Mouse (Mus musculus) small intestine, adult 2 months (tissue): Measurements from ENCODE around the gene Ccdc167. TPM values are rescaled to one million over a fixed set of nuclear protein-coding genes. Genes with fewer than 3 reads are reported as not detected.
A peak's percentile ranks its signal among the peaks of the same experiment; 100 is the strongest.

Source experiments
- H3K27ac ChIP-seq: fragments of 200-500 bp; 2 replicates; pipeline ENCODE4 v1.5.1; 2012; ENCODE audit warnings: low read depth, low read length, control low read depth, inconsistent platforms; ENCODE audit not compliant: insufficient read depth
- H3K27me3 ChIP-seq: fragments of 200-500 bp; 2 replicates; pipeline ENCODE4 v1.6.1; 2012; ENCODE audit warnings: mild to moderate bottlenecking, moderate library complexity, low read length, inconsistent platforms; ENCODE audit not compliant: control insufficient read depth, insufficient read depth
- H3K36me3 ChIP-seq: fragments of 200-500 bp; 2 replicates; pipeline ENCODE4 v1.6.1; 2012; ENCODE audit warnings: mild to moderate bottlenecking, low read length, control low read depth, inconsistent platforms; ENCODE audit not compliant: control insufficient read depth, insufficient read depth
- H3K4me1 ChIP-seq: fragments of 200-500 bp; 2 replicates; pipeline ENCODE4 v1.6.1; 2012; ENCODE audit warnings: low read length, inconsistent platforms, mixed read lengths; ENCODE audit not compliant: control insufficient read depth, insufficient read depth, insufficient read length
- H3K4me3 ChIP-seq: fragments of 200-500 bp; 2 replicates; pipeline ENCODE4 v1.5.1; 2012; ENCODE audit warnings: low read depth, mild to moderate bottlenecking, control low read depth, inconsistent platforms, low read length, moderate library complexity
- CTCF ChIP-seq: fragments of 200-500 bp; IDR thresholded peaks from 2 replicates; pipeline ENCODE4 v1.5.1; 2012; ENCODE audit warnings: low read depth, mild to moderate bottlenecking, control low read depth, inconsistent platforms, low read length, moderate library complexity, mixed read lengths; ENCODE audit not compliant: insufficient replicate concordance, insufficient read length; ENCODE audit errors: extremely low read depth
- POLR2A ChIP-seq: fragments of 200-500 bp; IDR thresholded peaks from 2 replicates; pipeline ENCODE4 v1.6.1; 2012; ENCODE audit warnings: low read depth, mild to moderate bottlenecking, control low read depth, inconsistent platforms, low read length, moderate library complexity
- WGBS: fragments of 180-500 bp; shearing (Covaris S2); methylation state at CpG from one replicate; pipeline ENCODE4 v1.1.7; 2018; 5-methylcytosine and 5-hydroxymethylcytosine counted together
- polyA plus RNA-seq: library from polyadenylated mRNA; depleted of rRNA; stranded (reverse); fragments of >200 nt; gene quantifications from 2 replicates; pipeline ENCODE4 v1.2.3, GENCODE M21; 2012; rRNA removed

Ccdc167 gene
- polyA plus RNA-seq, result 2.0 and 2.7 TPM in 2 replicates

DNA sequence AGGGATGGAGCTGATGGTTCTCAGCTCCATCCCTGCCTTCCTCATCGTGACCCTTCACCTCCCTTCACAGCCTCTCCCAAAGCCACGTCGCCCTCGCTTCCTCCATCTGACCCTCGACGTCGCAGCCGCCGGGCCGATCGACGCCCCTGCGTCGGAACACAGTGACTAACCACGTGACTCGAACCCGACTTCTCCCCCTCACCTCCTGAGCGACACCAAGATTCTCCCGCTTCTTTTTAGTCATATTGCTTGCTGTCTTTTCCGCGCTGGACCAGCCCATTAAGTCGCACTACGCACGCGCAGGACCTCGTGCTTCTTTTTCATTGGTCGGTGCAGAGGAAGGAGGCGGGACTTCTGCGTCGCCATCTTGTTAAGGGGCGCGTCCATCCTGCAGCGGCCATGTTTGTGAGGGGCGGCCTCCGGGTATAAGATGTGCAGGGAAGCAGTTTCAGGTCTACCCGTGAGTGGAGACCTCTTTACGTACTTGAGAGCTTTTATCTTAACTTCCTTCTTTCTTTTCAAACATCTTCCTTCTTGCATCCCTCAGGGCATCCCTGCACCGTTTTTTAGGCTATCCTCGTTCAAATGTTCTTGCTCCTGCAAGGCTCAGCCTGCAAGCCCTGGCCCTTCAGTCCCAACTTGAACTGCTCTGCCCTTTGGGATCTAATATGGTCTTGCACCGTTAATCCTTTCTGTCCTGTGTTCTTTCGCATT is at the start of gene Ccdc167:
Gene Ccdc167, minus strand, starts transcription at position 313 of the 714 bp plus-strand sequence.
- Histone ChIP-seq H3K4me3 (peak within 1 kb of the TSS; percentile 91), H3K27me3 (no peaks in the 10 kb centered on the region), H3K4me1 (peaks cover 7% of the 10 kb centered on the region; the same call in 1 of the 2 replicates), H3K27ac (no peak within 1 kb of the TSS), H3K36me3 (no peaks in the 10 kb centered on the region)
- TF ChIP-seq POLR2A, result peak; percentile 58; the same call in 1 of the 2 replicates
- TF ChIP-seq CTCF, result no peak
- 5% methylated on average over 41 of the region's 41 CpGs for WGBS

DNA sequence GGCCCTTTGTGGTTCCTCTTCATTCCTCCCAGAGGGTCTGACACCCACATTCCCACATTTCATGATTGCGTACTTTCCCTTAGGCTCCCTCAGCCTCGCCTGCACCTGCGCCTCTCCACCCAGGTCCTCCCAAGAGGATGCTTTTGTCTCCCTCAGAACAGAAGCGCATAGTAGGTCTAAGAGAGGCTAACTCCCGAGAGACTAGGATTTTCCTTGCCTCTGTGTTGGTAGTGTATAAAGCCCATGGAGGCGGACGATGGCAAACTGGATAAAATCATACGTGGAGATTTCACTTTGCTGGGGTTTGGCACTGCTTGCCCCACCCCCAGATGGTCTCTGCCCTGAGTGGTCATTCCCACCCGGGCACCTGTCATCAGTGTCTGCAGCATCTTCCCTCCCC is 48.5 kb upstream of the Ccdc167 start:
- no peak overlapping the region for H3K4me3 ChIP-seq
- H3K27ac ChIP-seq, result no peak overlapping the region
- WGBS, result 83% methylated on average over 9 of the region's 9 CpGs
- H3K36me3 ChIP-seq, result no peaks in the 10 kb centered on the region
- peaks cover 9% of the 10 kb centered on the region; the same call in 1 of the 2 replicates for H3K4me1 ChIP-seq
- no peaks in the 10 kb centered on the region for H3K27me3 ChIP-seq
- no peak for TF ChIP-seq CTCF
- no peak for TF ChIP-seq POLR2A

DNA sequence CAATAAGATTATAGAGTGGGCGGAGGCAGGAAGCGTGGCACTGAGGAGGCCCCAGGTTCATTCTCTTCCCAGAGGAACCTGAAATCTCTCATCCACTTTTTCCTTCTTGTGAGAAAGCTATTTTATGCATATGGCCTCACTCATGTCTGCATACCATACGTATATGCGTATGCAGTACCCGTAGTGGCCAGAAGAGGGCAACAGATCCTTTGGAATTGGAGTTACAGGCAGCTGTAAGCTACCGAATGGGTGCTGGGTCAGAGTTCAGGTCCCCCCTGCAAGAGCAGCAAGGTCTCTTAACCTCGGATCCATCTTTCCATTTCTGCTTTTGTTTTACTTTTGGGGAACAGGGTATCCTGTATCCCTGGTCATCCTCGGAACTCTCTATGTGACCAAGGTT is 45.7 kb upstream of the Ccdc167 start:
- Histone ChIP-seq H3K36me3 (no peaks in the 10 kb centered on the region), H3K4me1 (no peaks in the 10 kb centered on the region), H3K27me3 (no peaks in the 10 kb centered on the region), H3K4me3 (no peak overlapping the region), H3K27ac (no peak overlapping the region)
- WGBS, result 66% methylated on average over 8 of the region's 8 CpGs
- TF ChIP-seq CTCF, result peak; percentile 60; the same call in 1 of the 2 replicates
- TF ChIP-seq POLR2A, result no peak

DNA sequence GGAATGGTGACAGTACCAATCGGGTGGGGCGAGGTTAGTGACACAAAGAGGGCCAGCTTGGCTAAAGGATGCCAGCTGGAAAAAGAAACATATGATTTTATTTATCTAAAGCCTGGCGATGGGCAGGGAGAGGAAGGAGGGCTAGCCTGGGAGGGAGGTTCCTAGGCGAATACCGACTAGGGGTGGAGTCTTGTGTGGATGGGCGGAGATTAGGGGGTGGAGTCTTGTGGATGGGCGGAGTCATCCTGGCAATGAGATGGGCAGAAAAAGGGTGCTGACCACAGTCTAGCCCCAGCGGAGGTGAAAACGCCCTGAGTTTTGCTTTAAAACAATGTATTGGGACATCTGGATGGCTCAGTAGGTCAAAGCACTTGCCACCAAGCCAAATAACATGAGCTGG is 45.1 kb upstream of the Ccdc167 start:
- Histone ChIP-seq H3K27me3 (no peaks in the 10 kb centered on the region), H3K4me3 (no peak overlapping the region), H3K36me3 (no peaks in the 10 kb centered on the region), H3K27ac (no peak overlapping the region), H3K4me1 (no peaks in the 10 kb centered on the region)
- 78% methylated on average over 9 of the region's 9 CpGs for WGBS
- TF ChIP-seq CTCF (no peak), POLR2A (no peak)

DNA sequence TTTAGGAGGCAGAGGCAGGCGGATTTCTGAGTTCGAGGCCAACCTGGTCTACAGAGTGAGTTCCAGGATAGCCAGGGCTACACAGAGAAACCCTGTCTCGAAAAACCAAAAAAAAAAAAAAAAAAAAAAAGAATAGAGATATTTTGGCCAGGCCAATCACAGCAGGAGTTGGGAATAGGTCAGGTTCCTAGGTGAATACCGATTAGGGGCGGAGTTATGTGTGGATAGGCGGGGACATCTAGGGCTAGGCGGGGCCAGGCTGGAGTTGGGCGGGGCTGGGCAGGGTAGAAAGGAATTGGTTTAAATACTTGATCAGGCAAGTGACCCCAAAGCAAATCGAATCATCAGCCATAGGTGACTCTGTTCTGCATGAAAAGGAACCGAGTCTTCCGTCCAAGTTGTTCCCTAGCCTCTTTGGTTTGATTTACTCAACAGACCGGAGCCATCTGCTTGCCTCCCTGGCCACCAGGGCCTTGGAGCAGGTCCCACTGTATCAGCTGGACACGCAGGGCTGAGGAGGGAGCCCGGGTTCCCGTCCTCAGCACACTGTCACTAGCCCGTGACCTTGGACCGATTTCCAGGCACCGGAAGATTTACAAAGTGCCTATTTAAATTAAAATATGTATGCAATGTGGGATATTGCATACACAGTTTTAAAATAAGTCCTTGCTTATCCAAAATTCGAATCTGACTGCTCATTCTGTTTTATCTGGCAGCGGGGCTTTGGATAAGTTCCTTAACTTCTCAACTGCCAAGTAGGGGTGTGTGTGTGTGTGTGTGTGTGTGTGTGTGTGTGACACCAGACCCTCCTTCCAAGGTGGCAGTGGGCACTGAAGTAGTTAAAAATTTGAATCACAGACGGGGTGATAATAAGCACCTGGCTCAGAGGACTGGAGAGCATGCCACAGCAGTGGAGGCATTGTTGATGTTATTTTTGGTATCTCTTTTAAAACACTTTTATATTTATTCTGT is 43.8 kb upstream of the Ccdc167 start:
- Histone ChIP-seq H3K4me1 (no peaks in the 10 kb centered on the region), H3K4me3 (no peak overlapping the region), H3K36me3 (no peaks in the 10 kb centered on the region), H3K27me3 (no peaks in the 10 kb centered on the region), H3K27ac (no peak overlapping the region)
- TF ChIP-seq CTCF (no peak), POLR2A (no peak)
- WGBS, result 74% methylated on average over 21 of the region's 21 CpGs

DNA sequence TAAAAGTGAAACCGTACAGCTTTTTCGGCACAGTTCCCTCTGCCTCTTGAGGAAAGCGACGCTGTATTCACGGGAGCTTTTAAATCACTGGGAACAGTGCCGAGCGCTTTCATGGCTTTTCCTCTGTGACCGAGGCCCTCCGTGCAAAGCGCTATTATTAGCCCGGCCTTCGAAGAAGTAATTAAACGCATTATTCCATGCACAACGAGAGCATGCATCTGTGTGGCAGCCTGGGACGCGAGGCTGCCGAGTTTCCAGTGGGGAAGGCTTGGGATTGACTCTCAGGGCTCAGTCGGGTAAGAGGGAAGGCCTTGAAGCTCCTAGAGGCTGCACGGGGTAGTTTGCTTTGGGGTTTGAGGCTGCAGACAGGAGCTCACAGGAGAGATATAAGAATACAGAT is 43.1 kb upstream of the Ccdc167 start:
- Histone ChIP-seq H3K27me3 (no peaks in the 10 kb centered on the region), H3K4me3 (no peak overlapping the region), H3K4me1 (no peaks in the 10 kb centered on the region), H3K36me3 (no peaks in the 10 kb centered on the region), H3K27ac (no peak overlapping the region)
- TF ChIP-seq POLR2A (no peak), CTCF (no peak)
- 85% methylated on average over 19 of the region's 19 CpGs for WGBS

DNA sequence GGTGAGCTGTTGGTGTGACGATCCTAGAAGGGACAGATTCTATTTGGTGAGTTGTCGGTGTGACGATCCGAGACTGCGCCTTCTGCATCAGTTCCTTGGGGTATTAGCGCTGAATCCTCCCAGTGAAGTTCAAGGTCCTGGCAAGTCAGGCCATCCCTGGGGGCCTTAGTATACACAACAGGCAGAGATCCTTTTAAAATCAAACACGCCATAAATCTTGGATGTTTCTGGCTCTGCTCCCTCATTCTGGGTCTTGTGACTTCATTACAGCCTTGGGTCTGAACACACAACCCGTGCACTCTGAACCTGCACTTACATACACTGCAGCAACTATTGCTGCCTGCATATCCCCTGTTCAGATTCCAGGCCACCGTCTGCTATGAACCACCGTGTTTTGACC is 39.5 kb upstream of the Ccdc167 start:
- no peak overlapping the region for H3K27ac ChIP-seq
- TF ChIP-seq CTCF, result no peak
- TF ChIP-seq POLR2A, result no peak
- WGBS, result 73% methylated on average over 10 of the region's 10 CpGs
- H3K27me3 ChIP-seq, result no peaks in the 10 kb centered on the region
- H3K36me3 ChIP-seq, result no peaks in the 10 kb centered on the region
- no peaks in the 10 kb centered on the region for H3K4me1 ChIP-seq
- H3K4me3 ChIP-seq, result no peak overlapping the region
